Mouse (Mus musculus): Measurements from ENCODE around the gene Arl6ip4.

DNA sequence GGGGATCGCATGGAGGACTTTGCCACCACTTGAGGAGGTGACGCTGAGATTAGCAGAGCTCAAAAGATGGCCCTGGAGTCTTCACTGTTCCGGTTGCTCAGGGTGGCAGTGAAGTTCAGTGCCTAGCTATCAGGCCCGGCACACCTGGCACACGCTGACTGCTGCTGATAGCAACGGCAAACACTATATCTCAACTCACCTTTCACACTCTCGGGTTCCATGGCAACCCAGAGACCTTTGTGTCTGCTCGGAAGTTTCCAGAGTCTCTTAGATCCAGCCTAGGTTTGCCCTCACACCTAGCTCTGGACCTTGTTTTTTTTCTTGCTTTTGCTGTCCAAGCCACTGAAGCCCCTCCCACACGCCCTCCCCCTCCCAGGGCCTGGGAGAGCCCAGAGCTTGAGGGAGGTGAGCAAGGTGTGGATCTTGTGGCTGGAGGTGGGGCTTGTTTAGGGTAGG is 23.9 kb upstream of the Arl6ip4 start:
- no peak for TF ChIP-seq CTCF (conservative IDR thresholded peaks at IDR 0.05; ENCODE audit: insufficient read depth, insufficient read length, low read depth, low read length)
- TF ChIP-seq POLR2A (IDR thresholded peaks at IDR 0.05; ENCODE audit: low read depth, low read length) = no peak
